Mouse (Mus musculus) embryonic fibroblast, embryonic 13.5 days (primary cell): ENCODE results near the gene Pax4.

ENCODE experiments used
- CTCF ChIP-seq: IDR thresholded peaks from 2 replicates; pipeline ENCODE4 v1.5.1; 2011; ENCODE audit warnings: mild to moderate bottlenecking, control low read depth, low read length, moderate library complexity, borderline replicate concordance; ENCODE audit not compliant: insufficient read depth
- POLR2A ChIP-seq: IDR thresholded peaks from 2 replicates; pipeline ENCODE4 v1.6.1; 2011; ENCODE audit warnings: low read depth, mild to moderate bottlenecking, control low read depth, low read length, moderate library complexity

DNA sequence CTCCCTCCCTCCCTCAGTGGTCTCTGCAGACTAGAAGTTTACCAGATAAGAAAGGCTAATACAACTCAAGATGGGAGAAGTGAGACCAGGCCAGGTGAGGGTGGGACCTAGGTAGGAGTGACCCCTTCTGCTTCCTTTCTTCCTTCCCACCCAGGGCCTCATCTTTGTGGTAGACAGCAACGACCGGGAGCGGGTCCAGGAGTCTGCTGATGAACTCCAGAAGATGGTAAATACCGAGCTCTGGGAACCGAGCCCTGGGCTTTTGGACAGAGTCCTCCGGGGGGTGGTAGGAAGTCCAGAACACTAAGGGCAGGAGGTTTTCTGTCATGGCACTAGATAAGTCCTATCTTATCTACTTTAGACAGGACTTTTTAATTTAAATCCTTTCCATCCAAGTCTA lies 24.1 kb downstream of the Pax4 start:
- TF ChIP-seq POLR2A (no peak), CTCF (no peak)
